Mouse (Mus musculus) yolk sac, embryonic 10.5 days (tissue): ENCODE measurements around the gene Noto.

Experiments
- DNase-seq: peaks from one replicate; pipeline ENCODE4 v3.0.0-alpha.2; 2017; ENCODE audit warnings: low spot score

Noto gene

GRCm38 (mm10) chr6:85423836-85424379, at the start of gene Noto:
Gene Noto, plus strand, starts transcription at chr6:85423886.
- DNase-seq: no peak

- DNase-seq: no peak
Observed at GRCm38 (mm10) chr6:85373951-85374733, 49.5 kb upstream of the Noto start, which contains the start of gene Rab11fip5. Gene Rab11fip5, minus strand, starts transcription at chr6:85374634.

GRCm38 (mm10) chr6:85374734-85375114, 49.0 kb upstream of the Noto start:
- peak; percentile 98 for DNase-seq

GRCm38 (mm10) chr6:85377066-85377734, 46.5 kb upstream of the Noto start:
- peak; percentile 55 for DNase-seq

GRCm38 (mm10) chr6:85377876-85378275, 45.8 kb upstream of the Noto start:
- peak; percentile 69 for DNase-seq

- no peak for DNase-seq
Observed at GRCm38 (mm10) chr6:85378629-85379028, 45.1 kb upstream of the Noto start.

GRCm38 (mm10) chr6:85380201-85380900, 43.3 kb upstream of the Noto start:
- DNase-seq: peak; percentile 76

GRCm38 (mm10) chr6:85380901-85381647, 42.6 kb upstream of the Noto start:
- no peak for DNase-seq

GRCm38 (mm10) chr6:85381648-85382020, 42.1 kb upstream of the Noto start:
- DNase-seq: no peak

GRCm38 (mm10) chr6:85382791-85383190, 40.9 kb upstream of the Noto start:
- DNase-seq: no peak

- no peak for DNase-seq
Observed at GRCm38 (mm10) chr6:85388608-85389007, 35.1 kb upstream of the Noto start.

- no peak for DNase-seq
Observed at GRCm38 (mm10) chr6:85391803-85392202, 31.9 kb upstream of the Noto start.

- DNase-seq: no peak
Observed at GRCm38 (mm10) chr6:85395360-85395759, 28.3 kb upstream of the Noto start.

- no peak for DNase-seq
Observed at GRCm38 (mm10) chr6:85397165-85397564, 26.5 kb upstream of the Noto start.

GRCm38 (mm10) chr6:85399715-85400114, 24.0 kb upstream of the Noto start:
- DNase-seq: no peak

- DNase-seq: no peak
Observed at GRCm38 (mm10) chr6:85402613-85403012, 21.1 kb upstream of the Noto start.

- DNase-seq: no peak
Observed at GRCm38 (mm10) chr6:85403039-85403438, 20.6 kb upstream of the Noto start.

- DNase-seq: no peak
Observed at GRCm38 (mm10) chr6:85409003-85409402, 14.7 kb upstream of the Noto start.

GRCm38 (mm10) chr6:85410771-85411273, 12.9 kb upstream of the Noto start:
- peak; percentile 75 for DNase-seq

GRCm38 (mm10) chr6:85415829-85416228, 7.9 kb upstream of the Noto start:
- DNase-seq: peak; percentile 70

- no peak for DNase-seq
Observed at GRCm38 (mm10) chr6:85419150-85419549, 4.5 kb upstream of the Noto start.
